Mouse (Mus musculus) inflammation-experienced regulatory T-cells, adult 6 months (primary cell): Measurements from ENCODE around the gene Socs3. TPM values are rescaled to one million over a fixed set of nuclear protein-coding genes. Genes with fewer than 3 reads are reported as not detected.

ENCODE experiments used
- ATAC-seq: one replicate; pipeline ENCODE4 v1.8.0; 2017
- polyA plus RNA-seq, 3 experiments: library from polyadenylated mRNA; unstranded; fragments of 100-300 nt; shearing (Covaris generic); gene quantifications; one replicate each; pipeline ENCODE4 v1.2.1; 2017

The Socs3 gene
- polyA plus RNA-seq, 3 experiments from 2014 or later, result 21.7 to 47.4 (median 28.6) TPM

GRCm38 (mm10) chr11:117971646-117972242 is 1.9 kb upstream of the Socs3 start:
- no peak for ATAC-seq

GRCm38 (mm10) chr11:117971100-117971499 is 1.3 kb upstream of the Socs3 start:
- no peak for ATAC-seq

- peak; percentile 58 for ATAC-seq
These were observed 525 bp downstream of the Socs3 start for GRCm38 (mm10) chr11:117969100-117969944.

GRCm38 (mm10) chr11:117968716-117969099 is 1.1 kb downstream of the Socs3 start:
- ATAC-seq, result peak; percentile 5

- no peak for ATAC-seq
These were observed 1.7 kb downstream of the Socs3 start for GRCm38 (mm10) chr11:117968016-117968671.

- no peak for ATAC-seq
These were observed 2.4 kb downstream of the Socs3 start for GRCm38 (mm10) chr11:117967249-117968015.

GRCm38 (mm10) chr11:117966506-117967100 is 3.2 kb downstream of the Socs3 start:
- ATAC-seq, result no peak

- peak; percentile 43 for ATAC-seq
These were observed 4.3 kb downstream of the Socs3 start for GRCm38 (mm10) chr11:117965561-117965981.

- ATAC-seq, result no peak
These were observed 4.8 kb downstream of the Socs3 start for GRCm38 (mm10) chr11:117965052-117965451.

GRCm38 (mm10) chr11:117964294-117964693 is 5.6 kb downstream of the Socs3 start:
- ATAC-seq, result no peak

- no peak for ATAC-seq
These were observed 6.0 kb downstream of the Socs3 start for GRCm38 (mm10) chr11:117963872-117964271.

- ATAC-seq, result peak; percentile 74
These were observed 6.6 kb downstream of the Socs3 start for GRCm38 (mm10) chr11:117963091-117963793.

GRCm38 (mm10) chr11:117962228-117963067 is 7.4 kb downstream of the Socs3 start:
- ATAC-seq, result no peak

- ATAC-seq, result no peak
These were observed 9.2 kb downstream of the Socs3 start for GRCm38 (mm10) chr11:117960601-117961000.

GRCm38 (mm10) chr11:117959741-117960381 is 10.0 kb downstream of the Socs3 start:
- ATAC-seq, result no peak

GRCm38 (mm10) chr11:117959166-117959565 is 10.7 kb downstream of the Socs3 start:
- ATAC-seq, result no peak

GRCm38 (mm10) chr11:117958197-117958596 is 11.7 kb downstream of the Socs3 start:
- no peak for ATAC-seq

- no peak for ATAC-seq
These were observed 14.2 kb downstream of the Socs3 start for GRCm38 (mm10) chr11:117955621-117956020.

- ATAC-seq, result no peak
These were observed 15.0 kb downstream of the Socs3 start for GRCm38 (mm10) chr11:117954819-117955218.

GRCm38 (mm10) chr11:117954094-117954493 is 15.8 kb downstream of the Socs3 start:
- ATAC-seq, result peak; percentile 31
